Mouse (Mus musculus): ENCODE results near the gene Usp37.

Gene Usp37

GRCm38 (mm10) chr1:74396456-74397222 lies 147.4 kb downstream of the Usp37 start:
- DNase-seq: peak; percentile 83

GRCm38 (mm10) chr1:74395290-74395689 lies 148.8 kb downstream of the Usp37 start:
- DNase-seq: no peak

- no peak for DNase-seq
These were observed 149.2 kb downstream of the Usp37 start for GRCm38 (mm10) chr1:74394858-74395257.

- DNase-seq: no peak
These were observed 149.8 kb downstream of the Usp37 start for GRCm38 (mm10) chr1:74394311-74394710.

- DNase-seq: no peak
These were observed 150.4 kb downstream of the Usp37 start for GRCm38 (mm10) chr1:74393697-74394096.

- no peak for DNase-seq
These were observed 151.1 kb downstream of the Usp37 start for GRCm38 (mm10) chr1:74393010-74393409.

- DNase-seq: peak; percentile 23
These were observed 151.6 kb downstream of the Usp37 start for GRCm38 (mm10) chr1:74392446-74392994.

GRCm38 (mm10) chr1:74391844-74392441 lies 152.1 kb downstream of the Usp37 start:
- peak; percentile 85 for DNase-seq

GRCm38 (mm10) chr1:74390924-74391748 lies 152.9 kb downstream of the Usp37 start, which contains the start of gene Ctdsp1:
Ctdsp1 (plus strand) TSS chr1:74391509.
- DNase-seq: peak; percentile 98

- peak; percentile 86 for DNase-seq
These were observed 153.7 kb downstream of the Usp37 start for GRCm38 (mm10) chr1:74390287-74390906.

GRCm38 (mm10) chr1:74389831-74390286 lies 154.2 kb downstream of the Usp37 start:
- peak; percentile 76 for DNase-seq

- DNase-seq: no peak
These were observed 155.6 kb downstream of the Usp37 start for GRCm38 (mm10) chr1:74388398-74388920.

- DNase-seq: no peak
These were observed 156.6 kb downstream of the Usp37 start for GRCm38 (mm10) chr1:74387386-74387988.

GRCm38 (mm10) chr1:74386714-74387385 lies 157.2 kb downstream of the Usp37 start:
- DNase-seq: peak; percentile 96

- no peak for DNase-seq
These were observed 157.7 kb downstream of the Usp37 start for GRCm38 (mm10) chr1:74386363-74386713.

- no peak for DNase-seq
These were observed 158.6 kb downstream of the Usp37 start for GRCm38 (mm10) chr1:74385531-74385930.

Measured in lung, postnatal 36 days (tissue).